Mouse (Mus musculus) neutrophil, adult 5-6 weeks (primary cell): ENCODE results near the gene Ky. TPM values are rescaled to one million over a fixed set of nuclear protein-coding genes. Genes with fewer than 3 reads are reported as not detected.

Experiments
- ATAC-seq: fragments of 151-379, 151-347 bp; 2 replicates; pipeline ENCODE4 v1.8.0; 2017; ENCODE audit warnings: mild to moderate bottlenecking, moderate TSS enrichment; ENCODE audit not compliant: insufficient number of reproducible peaks, poor library complexity, low FRiP score, severe bottlenecking; ENCODE audit errors: extremely low read depth
- total RNA-seq: library from RNA; stranded (forward); fragments of 200-1000 nt; gene quantifications from 2 replicates; pipeline ENCODE4 v1.2.3, GENCODE M21; 2017

Ky gene
- total RNA-seq, 1 experiment from 2014 or later = not detected

DNA sequence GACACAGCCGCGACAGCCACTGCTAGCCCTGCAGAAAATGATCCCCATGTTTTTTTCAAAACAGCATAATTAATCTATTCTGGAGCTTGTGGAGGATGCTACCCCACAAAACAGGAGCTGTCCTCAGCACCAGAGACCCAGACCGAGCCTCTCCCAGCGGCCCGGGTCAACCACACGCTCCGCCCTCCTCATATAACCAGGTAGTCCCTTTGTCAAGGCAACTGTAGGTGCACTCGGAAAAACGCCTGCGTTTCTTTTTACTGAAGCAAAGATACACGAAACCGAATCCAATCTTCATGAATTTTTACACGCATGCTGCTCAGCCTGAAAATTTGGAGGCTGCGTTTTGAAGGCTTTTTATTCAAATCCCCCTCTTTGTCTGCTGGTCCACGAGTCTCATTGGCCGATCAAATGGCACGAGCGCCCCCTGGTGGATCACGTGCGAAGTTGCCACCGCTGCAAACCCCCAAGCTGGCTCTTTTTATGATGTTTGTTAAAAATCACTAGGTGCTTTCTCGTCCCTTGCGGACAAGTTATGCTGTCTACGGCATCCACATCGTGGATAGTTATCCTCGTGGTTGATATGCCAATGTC, 39.3 kb downstream of the Ky start:
- peak; percentile 31; the same call in 1 of the 2 replicates for ATAC-seq

DNA sequence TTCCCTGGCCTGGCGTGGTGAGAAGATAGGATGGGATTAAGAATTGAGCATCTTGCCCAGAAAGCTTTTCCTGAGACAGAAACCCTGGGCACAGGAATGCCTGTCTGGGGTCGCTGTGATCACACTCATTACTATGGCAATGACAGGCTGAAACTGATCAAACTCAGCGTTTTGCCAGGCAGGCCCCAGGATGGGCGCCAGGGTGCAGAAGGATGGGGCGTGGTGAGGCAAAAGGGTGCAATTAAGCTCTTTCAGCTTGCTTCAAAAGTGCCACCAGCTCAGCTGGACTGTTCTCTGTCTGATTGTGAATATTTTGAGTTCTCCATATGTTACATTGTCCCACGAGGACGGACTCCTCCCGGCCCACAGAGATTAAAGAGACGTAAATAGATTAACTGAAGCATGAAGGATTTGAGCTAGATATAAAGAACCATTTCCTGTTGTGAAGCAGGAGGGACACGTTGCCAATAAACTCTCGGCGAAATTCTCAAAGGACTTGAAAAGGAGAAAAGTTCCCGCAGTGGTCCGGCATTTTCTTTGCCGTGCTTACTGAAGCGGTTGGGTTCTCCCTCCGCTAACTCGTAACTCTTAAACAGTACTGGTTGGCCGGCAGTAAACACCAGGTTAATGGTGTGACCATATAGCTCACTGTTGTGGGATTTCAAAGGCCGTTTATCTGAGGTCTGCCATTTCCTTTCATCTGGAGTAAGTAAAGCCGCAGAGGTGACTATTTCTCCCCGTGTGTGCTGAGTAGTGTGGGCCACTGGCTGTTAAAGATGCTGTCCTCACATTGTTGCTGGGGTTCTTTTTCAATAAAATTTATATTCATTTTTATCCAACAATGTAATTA, 40.1 kb downstream of the Ky start:
- no peak for ATAC-seq

DNA sequence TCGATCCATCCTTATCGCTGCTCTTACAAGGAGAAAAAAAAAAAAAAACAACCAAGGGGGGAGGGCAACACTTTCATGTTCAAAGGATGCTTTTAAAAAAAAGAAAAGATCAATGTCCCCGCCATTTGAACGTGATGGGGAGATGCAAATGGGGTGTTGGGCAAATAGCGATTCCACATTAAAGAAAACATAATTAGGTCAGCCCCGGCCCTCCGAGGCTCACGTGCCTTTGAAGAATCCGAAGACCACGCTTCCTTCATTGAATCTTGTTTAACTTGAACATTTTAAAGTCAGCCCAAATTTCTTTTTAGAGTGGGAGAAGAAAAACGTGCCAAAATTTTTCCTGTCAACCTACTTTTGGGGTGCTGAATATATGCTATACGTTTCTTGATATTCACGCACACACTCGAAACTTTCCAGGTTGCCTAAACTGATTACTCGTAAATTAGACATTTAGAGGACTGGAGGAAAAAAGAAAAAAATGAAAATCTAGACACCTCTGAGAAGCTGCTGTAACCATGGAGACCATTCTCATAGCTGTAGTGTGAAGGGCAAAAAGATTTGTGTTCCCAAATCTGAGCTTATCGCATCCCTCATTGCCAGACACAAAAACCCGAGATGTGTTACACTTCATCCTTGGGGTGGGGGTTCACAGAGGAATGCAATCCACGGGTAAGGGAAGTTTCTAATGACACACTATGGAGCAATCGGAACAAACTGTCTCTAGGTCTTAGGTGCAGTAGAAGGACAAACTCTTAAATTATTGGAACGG, 40.9 kb downstream of the Ky start:
- ATAC-seq = no peak

DNA sequence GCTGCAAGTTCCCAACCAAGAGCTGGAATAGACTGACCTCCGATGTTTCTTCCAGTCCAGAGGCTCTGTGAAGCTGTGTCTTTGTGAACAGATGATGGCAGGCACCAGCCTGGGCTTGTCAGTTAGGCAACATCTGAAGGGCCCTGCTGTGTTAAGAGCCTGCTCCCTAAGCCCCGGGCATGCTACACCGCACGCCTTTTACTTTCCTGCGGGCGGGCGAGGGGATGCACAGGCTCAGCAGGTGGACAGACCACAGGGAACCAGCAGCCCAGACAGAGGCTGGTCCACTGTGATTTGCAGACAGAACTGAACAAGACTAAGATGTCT, 41.4 kb downstream of the Ky start:
- ATAC-seq = no peak

DNA sequence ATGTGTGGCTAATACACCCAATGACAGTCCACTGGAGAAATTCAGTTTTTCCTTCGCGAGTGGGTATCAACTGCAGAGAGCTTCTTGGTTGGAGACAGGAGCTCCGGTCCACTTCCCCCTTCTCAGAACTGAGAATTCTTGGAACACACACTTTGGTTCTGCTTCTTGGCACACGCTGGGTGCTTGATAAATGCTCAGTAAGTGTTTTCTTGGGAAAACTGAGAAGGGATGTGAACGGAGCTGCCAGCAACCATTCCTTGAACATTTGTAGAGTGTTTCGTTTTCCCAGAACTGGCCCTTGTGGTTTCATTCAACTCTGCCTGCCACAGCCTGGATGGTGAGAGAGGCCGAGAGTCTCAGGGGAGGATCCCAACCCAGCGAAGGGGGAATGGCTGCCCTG, 43.7 kb downstream of the Ky start:
- no peak for ATAC-seq

DNA sequence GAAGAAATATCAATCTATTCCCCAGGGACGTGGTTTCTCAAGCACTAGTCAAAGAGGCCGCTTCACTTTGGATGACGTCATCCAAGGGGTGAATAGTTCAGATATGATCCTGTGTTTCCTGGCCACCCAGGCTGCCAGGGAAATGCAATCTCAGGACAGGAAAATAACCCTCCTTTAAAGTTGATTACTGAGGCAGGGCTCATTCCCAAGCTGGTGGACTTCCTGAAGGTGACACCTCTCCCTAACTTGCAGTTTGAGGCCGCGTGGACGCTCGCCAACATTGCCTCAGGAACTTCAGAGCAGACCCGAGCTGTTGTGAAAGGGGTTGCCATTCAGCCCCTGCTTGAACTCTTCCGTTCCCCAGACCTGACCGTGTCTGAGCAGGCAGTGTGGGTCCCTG, 46.2 kb downstream of the Ky start:
- no peak for ATAC-seq

DNA sequence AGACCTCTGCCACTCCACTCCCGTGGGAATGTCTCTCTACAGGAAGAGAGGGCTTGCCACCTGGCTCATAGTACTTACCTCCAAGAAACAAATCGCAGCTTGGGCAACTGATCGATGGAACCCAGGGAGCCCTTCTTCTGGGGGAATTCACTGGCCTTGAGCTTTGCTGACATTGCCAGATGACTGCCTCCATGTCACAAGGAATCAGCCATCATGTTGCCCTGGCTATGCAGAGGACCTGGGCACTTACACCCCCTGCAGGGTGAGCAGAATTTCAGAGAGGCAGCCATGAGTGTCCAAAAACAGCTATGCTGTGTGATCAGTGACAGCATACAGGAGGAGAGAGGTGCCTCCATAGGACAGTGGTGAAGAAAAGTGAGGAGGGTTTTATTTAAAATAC, 48.2 kb downstream of the Ky start:
- ATAC-seq = no peak

DNA sequence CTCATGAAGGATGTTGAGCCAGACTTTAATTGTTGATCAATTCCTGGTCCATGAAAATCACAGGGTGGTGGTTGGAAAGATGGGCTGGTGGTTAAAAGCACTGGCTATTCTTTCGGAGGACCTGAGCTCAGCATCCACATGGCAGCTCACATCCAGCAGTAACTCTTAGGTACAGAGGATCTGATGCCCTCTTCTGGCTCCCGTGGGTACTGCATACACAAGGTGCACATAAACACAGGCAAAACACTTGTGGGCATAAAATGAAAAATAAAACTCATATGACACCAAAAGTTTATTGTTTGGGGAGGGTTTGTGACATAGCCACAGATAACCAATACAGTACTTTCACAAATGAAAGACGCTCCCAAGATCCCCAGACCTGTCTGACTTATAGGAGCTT, 52.9 kb downstream of the Ky start:
- no peak for ATAC-seq

DNA sequence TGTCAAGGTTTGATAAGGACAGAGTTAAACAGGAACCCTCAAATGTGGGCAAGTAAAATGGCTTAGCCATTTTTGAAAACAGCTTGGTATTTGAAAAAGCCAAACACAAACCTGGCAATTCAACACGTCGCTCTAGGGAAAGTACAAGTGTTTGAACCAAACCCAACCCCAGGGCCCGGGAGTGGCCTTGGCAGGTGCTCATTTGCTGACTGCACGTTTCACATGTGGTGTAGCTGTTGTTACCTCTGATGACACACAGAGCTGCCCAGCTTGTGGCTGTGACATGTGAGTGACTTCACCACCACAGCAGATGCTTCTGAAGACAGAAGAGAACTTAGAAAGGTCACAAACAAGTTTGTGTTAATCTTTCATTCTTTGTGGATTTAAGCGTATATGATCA, 67.3 kb downstream of the Ky start:
- no peak for ATAC-seq

DNA sequence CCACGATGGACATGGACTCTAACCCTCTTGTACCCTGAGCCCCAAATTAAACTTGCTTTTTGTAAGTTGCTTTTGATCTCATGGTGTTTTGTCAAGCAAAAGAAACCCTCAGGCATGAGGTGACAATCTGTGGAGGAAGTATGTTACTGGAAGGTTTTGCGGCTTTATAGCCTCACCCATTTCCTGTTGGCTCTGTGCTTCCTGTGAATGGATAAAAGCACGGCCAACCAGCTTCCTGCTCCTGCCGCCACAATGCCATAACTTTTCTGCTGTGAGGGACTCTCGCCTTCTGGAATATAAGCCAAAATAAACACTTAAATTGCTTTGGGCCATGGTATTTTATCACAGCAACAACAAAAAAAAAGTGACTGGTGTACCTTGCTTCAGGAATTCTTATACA, 71.9 kb downstream of the Ky start:
- ATAC-seq = no peak

DNA sequence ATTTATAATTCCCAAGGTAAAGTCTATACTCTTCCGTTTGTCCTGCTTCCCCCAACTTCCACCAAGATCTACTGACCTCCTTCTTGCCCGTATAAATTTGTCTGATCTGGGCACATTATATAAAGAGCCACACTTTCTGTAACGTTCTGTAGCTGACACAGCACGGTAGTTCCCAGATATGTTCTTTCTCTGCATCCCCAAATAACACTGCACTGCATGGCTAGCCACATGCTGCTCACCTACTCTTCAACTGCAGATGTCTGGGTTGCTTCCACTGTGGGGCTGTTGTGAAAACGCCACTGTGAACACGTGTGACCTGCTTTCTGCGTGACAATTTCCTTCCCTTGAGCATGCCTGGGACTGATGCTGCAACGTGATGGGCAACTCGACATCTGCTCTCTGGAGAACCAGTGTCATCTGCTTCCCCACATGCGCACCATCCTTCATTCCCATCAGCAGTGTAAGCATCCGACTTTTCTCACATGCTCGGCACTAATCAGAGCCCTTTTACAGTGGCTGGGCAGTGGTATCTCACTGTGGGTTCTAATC, 76.4 kb downstream of the Ky start:
- ATAC-seq = no peak

DNA sequence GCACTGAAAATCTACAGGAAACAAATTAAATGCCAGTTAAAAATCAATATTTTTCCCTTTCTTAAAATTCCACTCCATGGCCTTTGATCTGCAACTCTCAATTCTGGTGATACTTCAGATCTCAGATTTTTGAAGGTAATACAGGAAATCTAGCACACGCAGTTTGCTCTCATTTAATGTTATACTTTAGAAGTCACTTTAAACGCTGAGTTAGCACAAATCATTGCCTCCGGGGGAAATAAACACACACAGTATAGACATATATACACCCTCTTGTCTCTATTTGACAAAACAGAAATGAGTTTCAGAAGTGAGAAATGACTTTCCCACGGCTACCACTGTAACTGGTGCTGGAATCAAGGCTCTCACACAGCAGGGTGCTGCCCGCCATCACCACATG, 81.8 kb downstream of the Ky start:
- ATAC-seq = no peak

DNA sequence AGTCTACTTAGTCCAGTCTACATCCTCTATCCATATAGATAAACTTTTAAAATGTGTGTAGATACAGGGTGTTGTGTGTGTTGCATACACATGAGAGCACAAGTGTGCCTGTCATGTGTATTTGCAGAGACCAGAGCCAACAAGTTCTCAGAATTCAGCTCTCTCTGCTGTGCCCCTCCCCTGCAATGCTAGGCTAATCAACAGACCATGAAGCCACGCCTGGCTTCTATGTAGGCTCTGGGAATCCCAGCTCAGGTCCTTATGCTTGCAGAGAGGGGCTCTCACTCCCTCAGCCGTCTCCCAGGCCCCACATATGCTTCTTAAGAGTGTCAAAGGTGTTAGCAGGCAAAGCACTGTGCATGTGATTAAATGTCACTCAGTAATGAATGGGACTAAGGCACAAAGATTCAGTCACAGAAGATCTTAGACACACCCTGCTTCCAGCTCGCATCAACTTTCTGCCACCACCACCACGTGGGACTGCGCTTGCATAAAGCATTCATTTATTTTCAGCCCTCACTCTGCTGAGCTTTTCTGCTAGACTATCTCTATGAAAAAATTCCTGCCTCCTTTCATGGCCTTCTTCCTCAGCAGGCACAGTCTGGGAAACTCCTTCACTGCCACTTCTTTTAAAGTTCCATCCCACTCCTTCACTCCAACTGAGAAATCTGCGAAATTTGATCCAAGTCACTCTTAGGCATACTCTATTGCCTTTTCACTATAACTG, 89.3 kb downstream of the Ky start:
- ATAC-seq = no peak

Other genes with a start within 250 kb of the Ky start
- gene Ephb1, start 151.1 kb upstream of the Ky start, total RNA-seq = not detected in 2 replicates
- gene Anapc13, start 120.5 kb downstream of the Ky start, total RNA-seq = 31.3 and 34.7 TPM in 2 replicates
- gene Cep63, start 120.8 kb downstream of the Ky start, total RNA-seq = 48.6 and 59.2 TPM in 2 replicates
- gene Amotl2, start 210.9 kb downstream of the Ky start, total RNA-seq = 11.4 and 13.6 TPM in 2 replicates